Mouse (Mus musculus): ENCODE measurements at regions not wholly inside any gene's neighbourhood (a gene's known extent, or its start where the extent isn't known, plus 50 kb on each side); places are given as distances from the start of the nearest gene placed in this dataset.

DNA sequence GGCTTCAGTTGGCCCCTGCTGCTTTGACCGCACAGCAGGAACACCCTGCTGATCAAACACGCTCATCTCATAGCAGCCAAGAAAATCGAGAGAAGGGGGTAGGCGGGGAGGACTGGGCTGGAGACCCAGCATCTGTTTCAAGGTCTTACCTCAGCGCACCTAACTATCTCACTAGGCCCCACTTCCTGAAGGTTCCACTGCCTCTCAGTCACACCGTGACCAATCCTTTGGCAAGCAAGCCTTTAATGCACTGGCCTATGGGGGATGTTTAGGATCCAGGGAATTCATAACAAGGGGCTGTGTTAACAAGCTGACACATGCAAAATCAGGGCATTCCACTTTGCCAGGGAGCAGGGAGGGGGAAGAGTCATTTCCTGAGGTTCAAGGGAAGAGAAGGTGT, 70.1 kb upstream of the Medag start:
- 0 out of 4 replicates have a peak, but pooled peaks cover 0 to 2% of the 10 kb centered on the region in 2 experiments for H3K4me1 ChIP-seq (ENCODE audit: control insufficient read depth in 1 of 2, insufficient read depth in 2 of 2)
- no peak overlapping the region for H3K4me3 ChIP-seq (replicated peaks in 1 of 3; ENCODE audit: low read depth in 2 of 3, low read length in 2 of 3, poor library complexity in 1 of 3)
- H3K27ac ChIP-seq (ENCODE audit: insufficient read depth, low read depth): no peak overlapping the region
- no peaks in the 10 kb centered on the region for H3K36me3 ChIP-seq (replicated peaks in 1 of 2; ENCODE audit: control insufficient read depth in 1 of 2, insufficient read depth in 1 of 2, low read length in 1 of 2)
- DNase-seq (ENCODE audit: extremely low read depth): no peak
- H3K27me3 ChIP-seq (replicated peaks): peaks cover 24% of the 10 kb centered on the region
- in situ Hi-C loops (cut with MboI; ENCODE audit: low pct_ligation_motif_present, low pct_unique_long_range_greater_than_20kb, low sequenced_read_pairs) (loop anchor here (25.0 kb wide), 1 partner anchor 529 kb away; no protein-coding TSS in a partner anchor), dilution Hi-C loops (cut with MboI; ENCODE audit: extremely low pct_ligation_motif_present, extremely low pct_unique_long_range_greater_than_20kb, low sequenced_read_pairs) (no loop called here)
- no peak overlapping the region for H3K4me2 ChIP-seq (ENCODE audit: insufficient read depth, low read depth, poor library complexity, severe bottlenecking)
- no peak for TF ChIP-seq ZC3H11A (IDR thresholded peaks at IDR 0.05; ENCODE audit: low read depth, low read length)
- no peak for TF ChIP-seq CHD1 (IDR thresholded peaks at IDR 0.05; ENCODE audit: low read depth, low read length)
- no peak for TF ChIP-seq ETS1 (conservative IDR thresholded peaks at IDR 0.05; ENCODE audit: low read depth, low read length)
- no peak for TF ChIP-seq KAT2A (IDR thresholded peaks at IDR 0.05; ENCODE audit: insufficient replicate concordance, low read length)
- TF ChIP-seq MAFK (IDR thresholded peaks at IDR 0.05; ENCODE audit: insufficient replicate concordance, low read length): no peak
- no peak for TF ChIP-seq NELFE (IDR thresholded peaks at IDR 0.05; ENCODE audit: low read depth, low read length)
- TF ChIP-seq UBTF (IDR thresholded peaks at IDR 0.05; ENCODE audit: low read depth, low read length): no peak
- no peak for TF ChIP-seq TBP (conservative IDR thresholded peaks at IDR 0.05; ENCODE audit: low read depth, low read length)
- TF ChIP-seq RCOR1 (conservative IDR thresholded peaks at IDR 0.05; ENCODE audit: low read depth, low read length): no peak
- no peak for TF ChIP-seq POLR2AphosphoS2 (IDR thresholded peaks at IDR 0.05; ENCODE audit: low read depth, low read length)
- H3K9ac ChIP-seq (ENCODE audit: insufficient read depth, low read depth): no peak overlapping the region
- H3K79me2 ChIP-seq (replicated peaks; ENCODE audit: control insufficient read depth, extremely low read depth, insufficient read depth, poor library complexity, severe bottlenecking): no peaks in the 10 kb centered on the region
- H3K9me3 ChIP-seq (replicated peaks; ENCODE audit: low read length): no peaks in the 10 kb centered on the region

DNA sequence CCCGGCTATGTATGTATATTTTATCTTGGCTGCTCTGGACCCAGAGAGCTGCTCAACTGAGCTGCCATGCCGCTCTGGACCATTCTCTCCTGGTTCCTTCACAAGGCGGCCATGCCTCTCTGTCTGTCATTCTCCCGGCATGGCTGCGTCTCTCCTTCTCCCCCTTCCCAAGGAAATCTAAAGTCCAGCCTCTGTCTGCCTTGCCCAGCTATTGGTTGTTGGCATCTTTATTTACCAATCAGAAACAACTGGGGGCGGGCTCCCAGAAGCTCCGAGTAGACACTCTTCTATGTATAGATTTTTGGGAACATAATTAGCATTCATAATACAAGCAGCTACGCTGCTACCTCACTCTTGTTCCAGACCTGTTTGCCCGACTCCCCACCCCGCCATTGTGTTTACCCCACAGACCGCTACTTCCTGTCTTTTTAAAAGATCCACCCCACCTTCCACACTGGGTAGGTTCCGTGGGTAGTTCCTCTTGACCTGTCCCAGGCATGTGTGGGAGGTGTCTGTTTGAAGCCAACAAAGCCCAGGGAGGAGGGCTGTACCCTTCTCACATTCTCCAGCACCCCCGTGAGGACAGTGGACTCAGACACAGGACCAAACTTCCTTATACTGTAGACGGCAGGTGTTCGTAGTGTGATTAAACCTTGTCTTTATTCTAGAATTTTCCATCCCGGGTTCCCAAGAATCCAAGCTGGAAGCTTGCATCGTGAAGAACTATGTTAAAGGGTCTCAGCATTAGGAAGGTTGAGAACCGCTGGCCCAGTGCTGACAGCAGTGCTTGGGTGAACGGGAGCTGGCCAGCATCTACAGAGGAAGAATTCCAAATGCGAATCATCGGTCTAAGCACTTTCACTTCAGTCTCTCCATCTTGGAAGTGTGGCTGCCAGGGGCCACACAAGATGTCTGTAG, 67.7 kb upstream of the Medag start:
- dilution Hi-C loops (cut with MboI; ENCODE audit: extremely low pct_ligation_motif_present, extremely low pct_unique_long_range_greater_than_20kb, low sequenced_read_pairs) (no loop called here), in situ Hi-C loops (cut with MboI; ENCODE audit: low pct_ligation_motif_present, low pct_unique_long_range_greater_than_20kb, low sequenced_read_pairs) (loop anchor here (25.0 kb wide), 1 partner anchor 532 kb away; no protein-coding TSS in a partner anchor)
- Histone ChIP-seq H3K9ac (ENCODE audit: insufficient read depth, low read depth) (no peak overlapping the region), H3K27ac (ENCODE audit: insufficient read depth, low read depth) (no peak overlapping the region), H3K79me2 (replicated peaks; ENCODE audit: control insufficient read depth, extremely low read depth, insufficient read depth, poor library complexity, severe bottlenecking) (no peaks in the 10 kb centered on the region), H3K4me2 (ENCODE audit: insufficient read depth, low read depth, poor library complexity, severe bottlenecking) (peak overlapping the region; percentile 65), H3K36me3 (replicated peaks in 1 of 2; ENCODE audit: control insufficient read depth in 1 of 2, insufficient read depth in 1 of 2, low read length in 1 of 2) (no peaks in the 10 kb centered on the region), H3K4me1 (ENCODE audit: control insufficient read depth in 1 of 2, insufficient read depth in 2 of 2) (0 out of 4 replicates have a peak, but pooled peaks cover 0 to 2% of the 10 kb centered on the region in 2 experiments), H3K9me3 (replicated peaks; ENCODE audit: low read length) (no peaks in the 10 kb centered on the region), H3K4me3 (replicated peaks in 1 of 3; ENCODE audit: low read depth in 2 of 3, low read length in 2 of 3, poor library complexity in 1 of 3) (peak overlapping the region in 1 of 3 experiments; percentile 19), H3K27me3 (replicated peaks) (peaks cover 27% of the 10 kb centered on the region)
- no peak for DNase-seq (ENCODE audit: extremely low read depth)
- peak in 1 of 2 experiments; percentile 12; a peak in 1 of 4 replicates for TF ChIP-seq CTCF (conservative IDR thresholded peaks at IDR 0.05 in 1 of 2, IDR thresholded peaks at IDR 0.05 in 1 of 2; ENCODE audit: low read depth in 2 of 2, low read length in 2 of 2)
- TF ChIP-seq ELF1 (IDR thresholded peaks at IDR 0.05; ENCODE audit: low read depth, low read length): 0 out of 2 replicates have a peak, but pooled peaks have one; percentile 32
- TF ChIP-seq ETS1 (conservative IDR thresholded peaks at IDR 0.05; ENCODE audit: low read depth, low read length): no peak

Measured in CH12.LX (cell line).